Mouse (Mus musculus) lung, postnatal 0 days (tissue): ENCODE data around the gene Gtpbp10.

Experiments used
- CTCF ChIP-seq: IDR thresholded peaks from 2 replicates; pipeline ENCODE4 v1.5.1; 2016; ENCODE audit warnings: antibody characterized with exemption, mild to moderate bottlenecking
- EP300 ChIP-seq: IDR thresholded peaks from 2 replicates; pipeline ENCODE4 v1.6.1; 2016; ENCODE audit warnings: antibody characterized with exemption, mild to moderate bottlenecking, control low read depth

DNA sequence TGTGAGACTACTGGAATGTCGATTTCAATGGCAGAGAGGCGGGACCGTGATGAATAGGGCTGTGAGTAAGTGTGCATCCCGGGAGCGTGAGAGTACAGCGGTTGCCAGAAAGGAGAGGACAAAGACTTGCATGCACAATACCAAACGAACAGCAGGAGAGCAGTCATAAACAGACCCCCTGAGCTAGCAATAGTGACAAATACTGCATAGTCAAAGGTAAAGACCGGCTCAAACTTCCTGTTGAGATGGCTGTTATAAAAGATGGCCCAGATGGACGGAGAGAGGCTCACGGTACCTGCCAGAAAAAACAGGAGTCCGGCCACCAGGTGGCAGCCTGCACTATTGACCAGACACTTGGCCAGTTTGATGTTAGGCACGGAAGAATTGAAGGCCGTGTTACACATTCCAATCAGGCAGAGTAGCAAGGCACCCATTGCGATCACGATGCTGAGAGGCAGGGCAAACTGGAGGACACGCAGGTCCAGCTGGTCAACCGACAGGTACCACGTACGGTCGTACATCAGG lies 51.6 kb downstream of the Gtpbp10 start:
- peak; percentile 79 for TF ChIP-seq CTCF
- TF ChIP-seq EP300, result no peak
